Mouse (Mus musculus) bone marrow macrophage, adult 2 months (primary cell): ENCODE results near the gene Med12l.

Experiments
- CTCF ChIP-seq: IDR thresholded peaks from 2 replicates; pipeline ENCODE4 v1.5.1; 2012; ENCODE audit warnings: low read depth, mild to moderate bottlenecking, low read length, moderate library complexity
- POLR2A ChIP-seq: IDR thresholded peaks from 2 replicates; pipeline ENCODE4 v1.6.1; 2012; ENCODE audit warnings: mild to moderate bottlenecking, low read depth, low read length, borderline replicate concordance

DNA sequence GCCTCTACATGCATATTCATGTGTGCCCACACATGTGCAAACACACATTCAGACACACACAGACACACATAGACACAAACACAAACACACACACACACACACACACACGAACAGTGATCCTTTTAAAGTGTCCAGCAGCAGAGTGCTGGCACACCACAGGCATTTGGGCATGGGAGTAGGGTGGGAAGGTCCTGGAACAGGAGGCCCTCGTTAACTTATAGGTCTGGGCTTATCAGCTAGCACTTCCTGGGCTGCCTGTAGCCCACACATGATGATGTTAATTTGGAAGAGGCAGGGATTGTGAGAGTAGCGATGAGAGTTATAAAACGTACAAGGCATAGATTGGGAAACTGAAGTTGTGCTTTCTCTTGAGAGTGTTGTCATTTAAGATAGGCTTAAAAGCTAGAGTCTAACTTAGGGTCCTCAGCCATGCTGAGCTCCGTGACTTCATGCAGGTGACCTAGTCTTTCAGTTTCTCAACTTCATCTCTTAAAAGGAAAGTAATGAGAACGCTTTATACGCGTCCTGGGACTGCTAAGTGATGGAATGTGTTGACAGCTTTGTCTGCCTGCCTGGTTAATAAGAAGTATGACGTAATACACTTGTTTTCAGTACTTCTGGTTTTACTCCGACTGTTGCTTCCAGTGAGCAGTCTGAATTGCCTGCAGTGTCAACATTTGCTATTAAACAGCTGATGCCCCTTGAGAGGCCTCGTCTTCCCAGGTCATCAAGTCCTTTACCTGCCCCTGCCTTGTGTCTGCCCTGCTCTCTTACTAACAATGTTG is 199.3 kb downstream of the Med12l start:
- TF ChIP-seq CTCF (no peak), POLR2A (no peak)
